Mouse (Mus musculus): ENCODE results near the gene Pithd1. TPM values are rescaled to one million over a fixed set of nuclear protein-coding genes. Genes with fewer than 3 reads are reported as not detected.

Gene Pithd1
- 33.5 to 49.4 TPM (median 35.4 TPM) in 3 replicates for total RNA-seq (2017)

DNA sequence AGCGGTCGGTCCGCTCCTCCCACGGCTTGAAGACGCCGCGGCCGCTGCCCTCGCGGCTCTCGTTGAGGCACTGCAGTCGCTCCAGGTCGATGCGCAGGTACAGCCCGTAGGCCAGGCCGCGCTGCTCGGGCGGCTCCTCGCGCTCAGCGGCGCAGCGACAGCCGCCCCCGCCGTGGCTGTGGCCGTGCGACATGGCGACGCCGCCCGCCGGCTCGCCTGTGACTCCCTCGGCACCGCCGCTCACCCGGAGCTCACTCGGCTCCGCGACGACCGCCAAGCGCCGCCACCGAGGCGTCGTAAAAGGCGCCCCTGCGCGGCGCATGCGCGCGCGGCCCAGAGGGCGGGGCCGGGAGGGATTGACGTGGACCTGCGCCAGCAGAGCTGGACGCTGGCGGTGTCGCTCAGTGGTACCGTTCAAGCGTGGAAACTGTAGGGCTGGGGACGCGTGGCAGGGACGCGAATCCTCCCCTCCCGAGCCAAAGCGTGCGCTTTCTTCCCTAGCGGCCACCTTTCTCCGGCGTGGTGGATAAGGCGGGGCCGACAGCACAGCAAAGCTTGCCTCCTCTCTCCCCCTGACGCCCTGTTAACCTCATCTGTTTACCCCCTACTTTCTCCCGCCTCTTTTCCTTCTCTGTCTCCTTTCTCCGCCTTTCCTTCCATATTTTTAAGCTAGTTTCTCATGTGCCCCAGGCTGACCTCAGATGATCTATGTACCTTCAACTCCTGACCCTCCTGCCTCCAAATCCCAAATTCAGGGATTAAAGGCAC, at the start of gene Pithd1:
TSS of gene Pithd1 (minus strand) at position 322 of the 768 bp plus-strand sequence.
- ATAC-seq (replicated peaks; ENCODE audit: insufficient number of reproducible peaks, low FRiP score, low TSS enrichment, poor library complexity, severe bottlenecking): peak; percentile 84

DNA sequence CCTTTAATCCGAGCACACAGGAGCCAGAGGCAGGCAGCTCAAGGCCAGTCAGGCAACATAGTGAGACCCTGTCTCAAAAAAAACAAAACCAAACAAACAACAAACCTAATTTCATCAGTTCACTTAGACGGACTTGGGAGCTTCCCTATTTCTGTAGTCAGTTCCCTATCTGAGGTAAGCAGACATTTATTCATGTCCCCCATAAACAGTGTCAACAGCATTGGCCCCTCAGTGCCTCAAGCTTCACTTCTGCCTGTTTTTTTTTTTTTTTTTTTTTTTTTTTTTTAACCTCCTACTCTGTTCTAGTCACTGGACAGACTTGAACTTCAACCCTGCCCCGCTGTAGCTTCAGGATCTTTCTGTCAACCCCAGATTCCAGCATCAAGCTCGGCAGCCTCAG, 48.0 kb upstream of the Pithd1 start:
- ATAC-seq (replicated peaks; ENCODE audit: insufficient number of reproducible peaks, low FRiP score, low TSS enrichment, poor library complexity, severe bottlenecking): peak; percentile 86

DNA sequence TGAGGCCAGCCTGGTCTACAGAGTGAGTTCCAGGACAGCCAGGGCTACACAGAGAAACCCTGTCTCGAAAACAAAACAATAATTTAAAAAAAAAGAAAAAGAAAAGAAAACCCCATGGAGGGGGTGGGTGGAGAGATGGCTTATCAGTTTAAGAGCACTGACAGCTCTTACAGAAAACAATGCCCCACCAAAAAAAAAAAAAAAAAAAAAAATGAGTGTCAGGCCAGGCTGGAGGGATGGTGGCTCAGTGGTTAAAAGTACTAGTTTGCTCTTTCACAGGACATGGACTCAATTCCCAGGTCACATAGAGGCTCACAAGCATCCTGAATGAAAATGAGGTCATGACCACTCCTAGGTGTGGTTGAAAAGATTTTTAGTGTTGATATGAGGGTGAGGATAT, 46.2 kb upstream of the Pithd1 start:
- no peak for ATAC-seq (replicated peaks; ENCODE audit: insufficient number of reproducible peaks, low FRiP score, low TSS enrichment, poor library complexity, severe bottlenecking)

DNA sequence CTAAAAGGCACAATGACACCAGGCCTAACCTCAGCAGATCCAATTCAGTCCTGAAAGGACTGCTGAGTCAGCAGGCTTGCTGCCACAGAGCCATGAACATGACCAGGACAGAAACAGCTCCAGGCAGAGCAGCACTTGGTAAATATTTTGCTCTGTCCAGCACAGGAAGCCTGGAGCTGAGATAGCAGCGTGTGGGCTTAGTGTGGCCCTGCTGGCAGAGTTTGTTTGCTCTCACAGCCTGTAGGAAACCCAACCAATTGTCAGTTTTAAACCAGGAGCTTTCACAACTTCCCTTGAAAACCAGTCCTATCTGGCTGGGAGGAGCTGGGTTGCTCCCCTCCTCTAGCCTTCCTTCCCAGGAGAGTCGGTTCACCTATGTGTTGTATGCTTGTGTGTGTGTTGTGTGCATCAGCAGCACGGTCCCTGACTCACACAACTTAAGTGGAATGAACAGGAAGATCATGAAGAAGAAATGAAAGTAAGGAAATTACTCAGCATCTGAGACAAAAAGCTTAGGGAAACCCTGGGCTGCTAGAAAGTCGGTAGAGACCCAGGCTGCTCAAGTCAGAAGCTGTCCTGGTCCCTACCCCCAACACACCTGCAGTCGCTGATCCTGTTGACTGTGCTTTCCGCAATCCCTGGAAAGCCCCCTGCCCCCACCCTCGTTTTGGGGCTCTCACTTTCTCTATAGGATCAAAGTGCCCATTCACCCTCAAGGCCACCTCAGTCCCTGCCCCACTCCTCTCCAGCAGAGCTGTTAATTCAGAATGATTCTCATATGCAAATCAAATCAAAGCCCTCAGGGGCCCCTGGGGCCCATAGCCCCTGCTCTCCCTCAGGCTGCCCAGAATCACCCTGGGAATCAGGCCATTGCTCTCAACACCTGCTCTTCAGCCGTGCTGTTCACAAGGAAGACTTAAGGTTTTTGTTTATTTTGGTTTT, 44.2 kb upstream of the Pithd1 start:
- no peak for ATAC-seq (replicated peaks; ENCODE audit: insufficient number of reproducible peaks, low FRiP score, low TSS enrichment, poor library complexity, severe bottlenecking)

DNA sequence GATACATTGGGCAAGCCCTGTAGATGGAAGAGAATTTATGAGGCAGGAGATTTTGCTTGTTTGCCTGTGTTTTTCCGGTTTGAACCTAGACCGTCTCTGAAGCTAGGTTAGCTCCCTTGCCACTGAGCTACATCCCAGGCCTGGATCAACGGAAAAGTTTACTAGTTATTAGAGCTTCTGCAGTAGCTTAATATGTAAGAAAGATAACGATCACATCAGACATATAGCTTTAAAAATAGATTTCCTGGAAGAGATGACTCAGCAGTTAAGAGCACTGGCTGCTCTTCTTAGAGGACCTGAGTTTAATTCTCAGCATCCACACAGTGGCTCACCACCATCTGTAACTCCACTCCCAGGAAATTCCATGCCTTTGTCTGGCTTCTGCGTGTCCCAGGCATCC, 41.6 kb upstream of the Pithd1 start:
- ATAC-seq (replicated peaks; ENCODE audit: insufficient number of reproducible peaks, low FRiP score, low TSS enrichment, poor library complexity, severe bottlenecking): no peak

DNA sequence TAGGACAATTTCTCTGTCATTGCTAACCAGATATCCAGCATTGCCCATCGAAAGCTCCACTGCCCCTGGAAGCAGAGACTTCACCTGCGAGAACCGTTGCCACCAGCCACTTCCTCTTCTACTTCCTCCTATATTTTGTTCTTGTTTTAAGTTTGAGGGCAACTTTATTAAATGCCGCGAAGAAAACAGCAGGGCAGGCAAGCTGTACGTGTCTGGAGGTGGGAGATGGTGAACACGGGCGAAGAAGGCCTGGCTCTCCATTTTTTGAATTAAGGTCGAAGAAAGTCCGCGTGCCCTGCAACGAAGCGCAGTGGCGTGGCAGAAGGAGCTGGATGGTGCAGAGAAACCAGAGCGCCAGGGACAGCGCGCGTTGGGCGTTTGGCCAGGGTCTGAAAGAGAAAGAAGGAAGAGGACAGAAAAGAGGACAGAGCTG, 41.1 kb upstream of the Pithd1 start:
- peak; percentile 61 for ATAC-seq (replicated peaks; ENCODE audit: insufficient number of reproducible peaks, low FRiP score, low TSS enrichment, poor library complexity, severe bottlenecking)

DNA sequence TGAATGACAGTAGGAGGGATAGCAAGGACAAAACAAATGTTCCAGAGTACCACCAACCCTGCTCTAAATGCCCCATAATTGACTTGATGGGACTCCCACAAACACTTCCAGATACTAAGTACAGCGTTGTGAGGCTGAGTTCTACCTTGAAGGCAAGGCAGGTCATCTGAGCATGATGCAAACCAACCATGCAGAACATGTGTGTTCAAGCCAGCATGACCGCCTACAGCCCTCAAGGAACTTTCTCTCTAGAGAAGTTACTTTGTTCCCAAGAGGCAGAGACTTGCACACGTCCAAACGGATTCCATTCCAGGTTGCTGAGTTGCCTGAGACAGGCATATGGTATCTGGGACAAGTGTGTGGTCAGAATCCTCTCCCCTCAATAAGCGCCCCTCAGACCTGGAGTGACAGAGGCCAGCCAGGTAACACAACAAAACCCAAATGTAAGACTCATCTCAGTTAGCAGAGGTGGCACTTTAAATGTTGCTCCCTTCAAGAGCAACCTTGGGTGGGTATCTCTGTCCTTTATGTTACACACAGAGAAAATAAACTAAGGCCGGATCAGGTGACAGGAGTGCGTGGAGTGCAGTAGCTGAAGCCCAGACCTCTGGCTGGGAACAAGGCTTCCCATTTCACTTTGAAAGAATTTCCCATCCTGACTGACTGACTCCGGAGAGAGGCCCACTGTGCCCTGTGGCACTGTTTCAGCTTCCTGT, 40.5 kb upstream of the Pithd1 start:
- no peak for ATAC-seq (replicated peaks; ENCODE audit: insufficient number of reproducible peaks, low FRiP score, low TSS enrichment, poor library complexity, severe bottlenecking)

DNA sequence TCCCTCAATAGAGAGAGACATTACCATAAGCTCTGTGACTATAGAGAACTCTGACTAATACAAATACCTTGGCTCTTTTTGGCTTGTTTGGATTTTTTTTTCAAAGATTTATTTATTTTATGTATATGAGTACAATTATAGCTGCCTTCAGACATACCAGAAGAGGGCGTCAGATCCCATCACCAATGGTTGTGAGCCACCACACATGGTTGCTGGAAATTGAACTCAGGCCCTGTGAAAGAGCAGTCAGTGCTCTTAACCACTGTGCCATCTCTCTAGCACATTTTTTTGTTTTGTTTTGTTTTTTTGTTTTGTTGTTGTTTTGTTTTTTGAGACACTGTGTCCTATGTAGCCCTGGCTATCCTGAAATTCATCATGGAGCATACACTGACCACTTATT, 38.3 kb upstream of the Pithd1 start:
- no peak for ATAC-seq (replicated peaks; ENCODE audit: insufficient number of reproducible peaks, low FRiP score, low TSS enrichment, poor library complexity, severe bottlenecking)

DNA sequence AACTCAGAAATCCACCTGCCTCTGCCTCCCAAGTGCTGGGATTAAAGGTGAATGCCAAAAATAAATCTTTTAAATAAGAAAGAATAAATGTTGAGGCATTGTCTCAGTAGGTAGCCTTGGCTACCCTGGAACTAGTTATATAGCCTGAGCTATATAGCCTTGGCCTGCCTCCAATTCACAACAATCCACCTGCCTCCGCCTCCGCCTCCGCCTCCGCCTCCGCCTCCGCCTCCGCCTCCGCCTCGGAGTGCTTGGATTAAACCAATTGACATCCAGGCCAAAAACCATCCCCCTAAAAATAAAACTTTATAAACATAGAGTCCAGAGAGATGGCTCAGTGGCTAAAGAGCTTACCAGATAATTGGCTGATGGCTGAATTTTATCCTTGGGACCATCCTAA, 35.9 kb upstream of the Pithd1 start:
- ATAC-seq (replicated peaks; ENCODE audit: insufficient number of reproducible peaks, low FRiP score, low TSS enrichment, poor library complexity, severe bottlenecking): no peak

DNA sequence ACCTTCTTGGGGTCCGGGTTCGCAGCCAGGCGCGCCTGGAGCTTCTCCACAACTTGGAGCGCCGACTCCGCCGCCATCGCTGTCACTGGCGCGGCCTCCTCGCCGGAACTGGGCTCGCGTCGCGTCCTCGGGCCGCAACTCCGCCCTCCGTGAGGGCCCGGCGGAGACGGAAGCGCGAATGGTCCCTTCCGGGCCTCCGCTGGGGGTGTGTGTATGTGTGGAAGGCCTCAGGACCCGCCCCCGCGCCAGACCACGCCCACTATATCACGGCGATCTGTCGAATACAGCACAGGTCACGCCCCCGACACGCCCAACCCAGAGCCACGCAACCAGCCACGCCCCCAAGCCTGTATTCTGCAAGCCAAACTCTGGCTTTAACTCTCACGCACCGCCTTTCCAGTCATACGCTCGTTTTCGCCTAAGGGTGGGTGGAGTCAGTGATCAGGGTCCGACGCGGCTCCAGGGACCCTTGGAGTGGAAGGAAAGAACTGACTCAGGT, 34.5 kb upstream of the Pithd1 start, which contains the start of gene Eloa:
TSS of gene Eloa (minus strand) at position 215 of the 499 bp plus-strand sequence.
- peak; percentile 100 for ATAC-seq (replicated peaks; ENCODE audit: insufficient number of reproducible peaks, low FRiP score, low TSS enrichment, poor library complexity, severe bottlenecking)

DNA sequence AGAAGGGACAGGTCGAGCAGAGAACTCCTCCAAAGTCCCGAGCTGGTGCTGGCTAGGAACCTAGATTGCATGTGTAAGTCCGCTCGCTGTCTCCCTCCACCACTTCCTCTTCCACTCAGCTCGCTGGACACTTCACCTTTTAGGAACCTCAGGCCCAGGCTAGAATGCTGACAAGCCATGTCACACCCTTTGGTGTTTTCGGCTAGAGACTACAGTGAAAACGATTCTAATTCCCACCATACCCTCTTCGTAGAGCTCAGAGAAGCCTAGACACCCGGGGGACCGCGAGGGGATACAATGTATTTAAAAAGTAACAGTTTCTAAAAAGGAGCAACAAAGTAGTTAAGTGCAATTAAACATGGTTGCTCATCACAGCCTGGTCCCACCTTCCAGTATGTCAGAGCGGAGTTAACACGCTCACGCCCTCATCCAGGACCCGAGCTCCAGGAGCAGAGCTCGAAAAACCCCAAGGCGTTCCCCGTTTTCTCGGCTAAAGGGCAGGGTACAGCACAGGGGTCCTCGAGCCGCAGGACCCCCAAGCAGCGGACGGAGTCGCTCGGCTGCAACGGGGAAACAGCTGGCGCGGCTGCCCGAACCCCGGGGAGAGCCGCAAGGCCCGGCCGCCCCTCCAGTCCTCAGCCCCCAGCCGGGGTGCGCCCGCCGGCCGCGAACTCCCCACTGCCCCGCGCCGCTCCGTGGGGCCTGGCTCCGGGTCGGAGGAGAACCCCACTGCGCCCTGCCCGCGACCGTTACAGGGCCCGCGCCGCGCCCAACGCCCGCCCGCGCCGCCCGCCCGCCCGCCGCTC, 33.9 kb upstream of the Pithd1 start:
- peak; percentile 60 for ATAC-seq (replicated peaks; ENCODE audit: insufficient number of reproducible peaks, low FRiP score, low TSS enrichment, poor library complexity, severe bottlenecking)

DNA sequence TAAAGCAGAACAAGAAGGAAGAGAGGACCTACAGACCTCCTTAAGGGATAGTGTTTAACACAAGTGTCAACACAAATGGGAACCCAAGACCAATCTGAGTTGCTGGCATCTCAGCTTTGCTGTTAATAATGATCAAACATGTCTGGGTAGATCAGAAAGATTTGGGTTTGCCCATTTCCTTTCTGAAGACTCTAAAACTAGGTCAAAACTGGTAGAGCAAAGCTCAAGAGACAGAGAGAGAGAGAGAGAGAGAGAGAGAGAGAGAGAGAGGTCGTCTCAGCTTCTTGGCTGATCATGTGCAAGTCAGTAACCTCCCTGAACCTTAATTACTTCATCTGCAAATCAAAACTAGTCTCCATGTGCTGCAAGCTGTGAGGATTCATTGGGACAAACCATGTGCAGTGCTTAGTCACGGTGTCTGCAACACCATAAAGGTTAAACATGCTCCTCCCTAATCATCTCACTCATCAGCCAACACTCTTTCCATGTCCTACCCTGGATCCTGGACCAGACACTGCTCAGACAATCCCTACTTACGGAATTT, 29.1 kb upstream of the Pithd1 start:
- no peak for ATAC-seq (replicated peaks; ENCODE audit: insufficient number of reproducible peaks, low FRiP score, low TSS enrichment, poor library complexity, severe bottlenecking)

DNA sequence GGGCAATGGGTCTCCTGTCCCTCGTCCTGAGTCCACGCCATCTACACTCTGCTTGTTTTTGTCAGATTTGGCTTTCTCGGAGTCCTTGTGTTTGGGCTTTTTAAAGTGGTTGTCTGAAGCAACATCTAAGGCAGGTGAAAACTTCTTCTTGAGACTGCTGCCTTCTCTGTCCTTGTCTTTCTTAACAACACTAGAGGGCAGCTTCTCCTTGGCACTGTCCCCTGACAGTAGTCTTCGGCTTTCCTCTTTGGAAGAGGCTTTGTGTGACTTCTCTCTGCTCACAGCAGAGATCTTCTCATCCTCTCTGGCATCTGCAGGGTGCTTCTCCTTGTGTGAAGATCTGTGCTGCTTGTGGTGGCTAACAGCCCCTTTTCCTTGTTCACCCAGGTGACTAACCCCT, 23.5 kb upstream of the Pithd1 start:
- no peak for ATAC-seq (replicated peaks; ENCODE audit: insufficient number of reproducible peaks, low FRiP score, low TSS enrichment, poor library complexity, severe bottlenecking)

DNA sequence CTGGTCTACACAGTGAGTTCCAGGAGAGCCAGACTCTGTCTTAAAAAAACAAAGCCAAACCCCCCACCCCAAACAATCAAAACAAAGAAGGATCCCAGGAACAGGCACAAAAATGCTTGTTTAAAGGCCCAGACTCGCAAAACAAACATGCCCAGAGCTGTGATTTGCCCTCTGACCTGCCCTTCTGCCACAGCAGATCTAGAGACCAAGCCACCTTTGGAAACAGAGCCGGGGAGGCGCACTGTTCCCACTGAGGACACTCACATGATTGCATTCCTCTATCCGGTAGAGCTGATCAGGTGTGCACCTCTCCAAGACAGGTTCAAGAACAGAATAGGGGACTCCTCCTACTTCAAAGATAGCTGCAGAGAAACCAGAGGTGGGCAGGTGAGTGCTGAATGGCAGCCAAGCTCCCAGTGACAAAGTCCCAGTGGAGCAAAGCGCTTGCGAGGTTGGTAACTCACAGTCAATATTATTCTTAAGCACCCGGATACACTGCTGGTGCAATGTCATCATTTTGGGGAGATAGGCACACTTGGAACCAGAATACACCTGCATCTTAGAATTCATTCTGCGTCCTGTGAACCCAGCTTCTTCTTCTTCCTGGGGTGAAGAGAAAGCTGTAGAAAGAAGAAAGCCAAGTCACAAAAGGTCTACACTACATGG, 21.9 kb upstream of the Pithd1 start:
- ATAC-seq (replicated peaks; ENCODE audit: insufficient number of reproducible peaks, low FRiP score, low TSS enrichment, poor library complexity, severe bottlenecking): no peak

DNA sequence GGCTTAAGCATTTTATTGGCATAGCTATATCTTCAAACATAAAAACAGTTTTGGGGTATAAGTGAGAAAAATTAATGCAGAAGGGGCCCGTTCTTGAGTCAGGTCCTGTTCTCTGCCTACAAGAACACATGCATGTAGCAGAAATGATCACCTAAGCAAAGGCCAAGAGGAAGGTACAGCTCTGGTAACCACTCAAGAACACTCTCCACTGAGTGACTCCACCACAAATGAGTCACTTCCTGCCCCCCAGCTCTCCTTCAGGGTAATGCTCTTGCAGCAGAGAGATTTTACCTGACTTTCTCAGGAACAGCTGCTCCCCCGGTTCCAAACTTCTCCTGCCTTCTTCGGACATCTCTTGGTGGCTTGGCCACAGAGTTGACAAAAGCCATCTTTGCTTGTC, 19.8 kb upstream of the Pithd1 start:
- ATAC-seq (replicated peaks; ENCODE audit: insufficient number of reproducible peaks, low FRiP score, low TSS enrichment, poor library complexity, severe bottlenecking): no peak

DNA sequence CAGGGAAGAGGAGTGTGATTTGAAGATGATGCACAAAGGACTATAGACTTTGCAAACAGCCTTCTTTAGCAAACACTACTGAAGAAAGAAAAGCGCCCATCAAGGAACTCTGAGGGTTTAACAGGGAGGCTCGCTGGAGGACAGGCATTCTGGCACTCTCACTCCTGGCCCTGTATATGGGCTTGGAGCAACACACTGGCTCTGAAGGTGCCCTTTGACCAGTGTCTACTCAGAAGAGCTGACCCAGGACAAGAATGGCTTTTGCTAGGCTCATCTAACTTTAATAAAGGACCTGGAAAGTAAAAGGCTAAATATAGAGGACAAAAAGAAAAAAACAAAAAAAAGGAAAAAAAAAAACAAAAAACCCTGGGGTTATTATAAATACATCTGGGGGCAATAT, 17.9 kb upstream of the Pithd1 start:
- ATAC-seq (replicated peaks; ENCODE audit: insufficient number of reproducible peaks, low FRiP score, low TSS enrichment, poor library complexity, severe bottlenecking): no peak

DNA sequence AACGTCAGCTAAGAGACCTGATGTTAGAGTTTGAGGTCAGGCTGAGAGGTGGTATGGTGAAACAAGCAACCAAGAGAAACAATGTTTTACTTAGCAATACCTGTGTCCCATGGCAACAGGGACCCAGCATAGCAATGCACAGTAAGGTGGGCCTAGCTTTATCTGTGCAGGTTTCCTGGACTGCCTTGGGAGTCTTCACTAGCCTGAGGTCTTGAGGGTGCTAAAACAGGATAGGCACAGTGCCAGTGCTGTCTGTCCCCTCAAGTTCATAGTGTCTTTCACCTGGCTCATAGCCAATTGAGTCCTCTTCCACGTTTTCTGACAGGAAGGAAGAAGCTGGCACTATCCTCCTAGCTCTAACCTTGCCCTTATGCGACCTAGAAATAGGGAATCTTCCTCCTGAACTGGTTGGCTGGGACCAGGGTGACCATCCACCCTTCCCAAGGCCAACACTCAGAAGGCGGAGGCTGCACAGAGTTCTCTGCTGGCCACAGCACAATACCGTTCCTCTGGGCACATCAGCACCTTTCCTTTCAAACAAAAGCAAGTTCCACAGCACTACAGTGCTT, 17.1 kb upstream of the Pithd1 start:
- no peak for ATAC-seq (replicated peaks; ENCODE audit: insufficient number of reproducible peaks, low FRiP score, low TSS enrichment, poor library complexity, severe bottlenecking)

Data from monocyte, adult 5-6 weeks (primary cell).